Mouse (Mus musculus) heart, postnatal 36 days (tissue): Measurements from ENCODE around the gene Ptn. TPM values are rescaled to one million over a fixed set of nuclear protein-coding genes. Genes with fewer than 3 reads are reported as not detected.

Experiments
- DNase-seq, 2 experiments: peaks; one replicate each; pipeline ENCODE4 v3.0.0; 2021 to 2022
- intact Hi-C: fragments of 180-260 bp; cut with DNase I; formaldehyde crosslinking; loops from one replicate; pipeline ENCODE4 v1.15.1; 2025
- total RNA-seq, 2 experiments: library from RNA; stranded (reverse); gene quantifications; 2 replicates each; pipeline ENCODE4 v1.2.3; 2021

Gene Ptn
- total RNA-seq, 2 experiments from 2014 or later: 2.7 to 4.4 TPM

DNA sequence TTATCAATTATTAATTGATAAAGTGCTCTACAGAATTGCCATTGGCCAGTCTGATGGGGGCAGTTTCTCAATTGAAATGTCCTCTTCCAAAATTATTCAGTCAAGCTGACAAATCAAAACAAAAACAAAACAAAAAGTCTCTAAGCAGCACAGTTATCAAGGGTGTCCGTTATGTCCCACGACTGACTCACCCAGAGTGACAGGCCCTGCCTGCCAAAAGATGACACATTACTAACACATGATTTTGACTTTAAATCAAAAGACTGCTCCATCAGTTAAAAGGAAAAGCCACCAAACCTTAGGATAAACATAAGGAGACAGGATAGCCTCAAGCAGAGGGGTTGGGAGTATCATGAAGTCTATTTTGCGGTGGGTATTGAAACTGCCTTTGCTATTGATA is 6.6 kb upstream of the Ptn start:
- no peak for DNase-seq
- intact Hi-C loops: no loop called here

DNA sequence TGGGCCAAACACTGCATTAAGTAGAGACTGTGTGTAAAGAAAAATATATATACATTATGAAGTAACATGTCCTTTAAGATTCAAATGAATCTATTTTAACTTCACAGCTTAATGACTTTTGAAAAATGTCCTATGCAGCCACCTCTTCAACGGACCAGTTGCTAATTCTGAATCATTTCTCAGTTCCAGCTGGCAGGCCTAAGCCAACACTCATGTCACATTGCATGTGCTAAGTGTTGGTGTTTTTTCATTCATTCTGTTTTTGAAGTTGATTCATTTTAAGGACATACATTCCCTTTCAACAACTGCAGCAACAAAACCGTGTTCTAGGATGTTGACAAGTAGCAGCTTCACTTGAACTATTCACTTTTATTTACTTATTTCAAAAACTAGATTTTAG is 6.0 kb upstream of the Ptn start:
- no peak for DNase-seq
- intact Hi-C loops: no loop called here

DNA sequence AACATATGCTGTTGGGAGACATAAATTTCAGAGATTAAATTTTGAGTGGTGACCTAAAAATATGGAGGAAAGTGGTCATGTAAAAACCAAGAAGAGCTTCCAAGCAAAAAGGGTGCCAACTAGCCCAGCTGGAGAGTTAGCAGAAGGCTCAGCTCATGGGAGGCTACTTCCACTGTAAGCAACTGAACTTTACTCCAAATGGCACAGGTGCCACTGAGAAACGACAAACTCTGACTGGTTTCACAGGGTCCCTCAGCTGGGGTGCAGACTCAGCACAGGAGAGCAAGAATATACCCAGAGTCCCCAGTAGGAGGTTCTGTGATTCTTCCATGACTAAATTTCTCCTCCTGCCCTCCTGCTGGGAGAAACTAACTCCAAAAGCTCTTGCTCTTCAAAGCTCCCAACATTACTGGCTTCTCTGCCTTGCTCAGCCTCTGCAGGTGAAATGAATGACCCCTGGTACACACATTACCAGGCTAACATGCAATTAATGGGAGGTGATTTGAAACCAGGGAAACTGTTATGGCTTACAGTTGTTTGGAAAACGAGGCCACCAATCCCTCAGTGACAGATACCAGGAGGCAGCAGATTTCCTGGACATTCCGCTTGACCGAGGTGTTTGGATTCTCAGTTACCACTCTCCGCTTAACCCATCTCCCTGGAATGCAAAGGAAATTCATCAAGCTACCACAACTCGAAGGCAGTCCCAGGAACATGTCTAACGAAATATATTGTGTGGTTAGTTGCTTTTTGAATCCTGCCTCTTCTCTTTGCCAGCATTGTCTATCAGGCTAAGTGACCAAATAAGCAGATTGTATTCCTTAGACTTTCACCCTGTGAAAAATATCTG is 2.9 kb upstream of the Ptn start:
- intact Hi-C loops: no loop called here

GRCm38 (mm10) chr6:36810448-36810847 is 428 bp upstream of the Ptn start:
- no peak for DNase-seq
- intact Hi-C loops: no loop called here

More for the DNA sequence above, 2.9 kb upstream of the Ptn start:
- no peak for DNase-seq

- DNase-seq: no peak
- intact Hi-C loops: no loop called here
These were observed 701 bp downstream of the Ptn start for GRCm38 (mm10) chr6:36809311-36809726.

DNA sequence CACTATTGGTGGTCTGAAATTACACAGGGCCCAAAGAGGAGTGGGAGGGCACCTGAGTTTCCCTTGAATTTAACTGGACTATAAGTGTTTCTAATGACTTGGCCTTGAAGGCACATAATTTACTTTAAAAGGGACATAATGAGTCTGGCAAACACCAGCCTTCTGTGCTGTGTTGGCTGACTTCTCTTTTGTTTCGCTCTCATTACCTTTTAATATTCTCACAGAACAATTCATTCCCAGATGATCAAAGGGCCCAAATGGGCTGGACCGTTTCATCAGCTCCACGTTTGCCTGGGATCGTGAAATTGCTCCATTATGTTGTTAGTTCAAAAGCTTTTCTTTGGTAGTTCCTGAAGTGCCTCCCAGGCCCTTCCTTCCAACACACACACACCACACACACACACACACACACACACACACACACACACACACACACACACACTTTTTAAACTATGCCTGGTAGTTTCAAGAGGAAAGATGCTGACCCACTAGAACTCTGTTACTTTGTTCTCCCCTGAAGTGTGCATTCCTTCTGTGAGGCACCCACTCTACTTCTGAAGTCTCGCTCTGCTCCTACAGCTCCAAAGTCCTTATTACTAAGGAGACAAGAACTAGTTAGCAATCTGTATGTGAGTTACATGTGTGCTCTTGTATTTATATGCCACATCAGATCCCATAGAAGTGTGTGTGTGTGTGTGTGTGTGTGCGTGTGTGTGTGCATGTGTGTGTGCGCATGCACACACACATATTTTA is 1.5 kb downstream of the Ptn start:
- intact Hi-C loops: no loop called here
- no peak for DNase-seq

DNA sequence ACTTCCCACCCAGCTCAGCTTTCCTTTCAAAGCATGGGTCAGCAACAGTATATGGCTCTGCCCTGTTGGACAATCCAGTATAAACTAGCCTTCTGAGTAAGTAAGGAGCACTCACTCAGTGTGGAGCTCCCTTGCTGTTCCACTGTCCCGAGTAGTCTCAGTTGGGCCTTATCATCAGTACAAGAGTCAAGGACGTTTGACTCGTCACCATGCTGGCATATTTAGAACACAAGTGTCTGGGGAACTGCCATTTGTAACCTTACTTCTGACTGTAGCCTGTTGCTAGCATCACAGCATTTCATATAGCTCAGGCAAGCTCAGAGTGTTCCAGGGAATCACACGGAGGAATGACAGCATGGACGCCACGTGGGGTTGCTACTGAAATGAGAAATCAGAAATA is 3.1 kb downstream of the Ptn start:
- no peak for DNase-seq
- intact Hi-C loops: no loop called here

GRCm38 (mm10) chr6:36800309-36800946 is 9.6 kb downstream of the Ptn start:
- DNase-seq: no peak
- intact Hi-C loops: no loop called here

DNA sequence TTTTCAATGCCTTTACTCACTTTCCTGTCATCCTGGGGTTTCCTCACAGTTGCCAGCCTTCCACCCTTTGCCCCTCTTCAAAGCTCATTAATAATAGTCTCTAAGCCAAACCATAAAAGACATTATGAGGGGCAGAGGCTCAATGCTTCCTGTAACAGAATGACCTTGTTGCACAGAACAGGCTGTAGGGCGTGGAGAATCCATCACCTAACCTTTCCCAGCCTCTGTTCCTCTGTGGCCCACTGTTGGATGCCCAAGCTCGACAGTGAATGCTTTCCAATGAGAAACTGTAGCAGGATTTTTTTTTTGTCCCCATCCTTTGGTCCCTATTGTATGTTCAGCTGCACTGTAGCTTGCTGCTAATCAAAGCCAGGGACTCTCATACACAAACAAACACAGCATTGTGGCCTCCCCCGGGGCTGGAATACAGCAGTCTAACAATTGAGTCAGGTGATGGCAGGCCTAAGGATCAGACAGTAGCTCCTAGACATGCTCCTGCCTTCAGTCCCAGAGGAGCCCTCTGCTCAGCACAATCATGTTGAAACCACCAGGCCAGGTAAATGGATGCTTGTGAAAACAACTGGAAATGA is 12.9 kb downstream of the Ptn start:
- intact Hi-C loops: no loop called here
- no peak for DNase-seq

DNA sequence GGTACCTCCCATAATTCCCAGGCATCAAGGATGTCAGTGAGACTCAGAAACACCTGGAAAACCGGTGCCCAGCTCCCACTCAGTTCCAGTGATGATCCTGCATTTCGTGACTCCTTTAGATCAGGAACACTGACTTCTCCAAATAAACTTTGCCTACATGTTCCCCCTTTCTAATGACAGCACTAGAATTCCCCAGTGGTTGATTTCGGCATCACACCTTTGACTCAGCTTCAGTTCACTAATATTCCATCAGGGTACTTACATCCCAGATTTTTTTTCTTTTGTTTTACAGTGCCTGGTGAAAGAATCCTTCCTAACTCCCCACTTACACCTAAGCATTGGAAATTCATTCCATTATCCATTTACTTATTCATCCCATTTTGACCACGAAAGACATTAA is 15.5 kb downstream of the Ptn start:
- DNase-seq: no peak
- intact Hi-C loops: loop anchor here (5.0 kb wide), 1 partner anchor 97 kb away; no protein-coding TSS in a partner anchor

GRCm38 (mm10) chr6:36793775-36794174 is 16.2 kb downstream of the Ptn start:
- no peak for DNase-seq
- intact Hi-C loops: loop anchor here (5.0 kb wide), 1 partner anchor 96 kb away; no protein-coding TSS in a partner anchor

DNA sequence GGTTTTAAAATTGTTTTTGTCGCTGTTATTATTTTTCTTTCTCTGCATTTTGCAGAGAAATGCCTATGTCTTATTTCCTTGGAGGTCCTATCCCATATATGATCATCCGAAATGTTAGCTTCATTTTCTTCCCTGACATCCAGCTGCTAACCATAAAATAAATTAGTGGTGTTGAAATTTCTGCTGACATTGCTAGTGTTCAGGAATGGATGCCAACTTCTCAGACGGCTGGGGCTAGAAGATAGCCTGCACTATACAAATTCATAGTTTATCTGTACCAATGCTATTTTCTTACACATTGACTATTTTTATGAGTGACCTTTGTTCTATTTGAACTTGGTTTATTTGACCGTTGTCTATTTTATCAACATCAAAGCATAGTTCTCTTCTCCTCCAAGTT is 20.8 kb downstream of the Ptn start:
- intact Hi-C loops: no loop called here
- no peak for DNase-seq

- peak in 1 of 2 experiments; percentile 7 for DNase-seq
- intact Hi-C loops: no loop called here
These were observed 21.3 kb downstream of the Ptn start for GRCm38 (mm10) chr6:36788576-36789191.

- no peak for DNase-seq
- intact Hi-C loops: no loop called here
These were observed 25.3 kb downstream of the Ptn start for GRCm38 (mm10) chr6:36784682-36785208.

- intact Hi-C loops: no loop called here
- no peak for DNase-seq
These were observed 27.5 kb downstream of the Ptn start for GRCm38 (mm10) chr6:36782481-36782880.

DNA sequence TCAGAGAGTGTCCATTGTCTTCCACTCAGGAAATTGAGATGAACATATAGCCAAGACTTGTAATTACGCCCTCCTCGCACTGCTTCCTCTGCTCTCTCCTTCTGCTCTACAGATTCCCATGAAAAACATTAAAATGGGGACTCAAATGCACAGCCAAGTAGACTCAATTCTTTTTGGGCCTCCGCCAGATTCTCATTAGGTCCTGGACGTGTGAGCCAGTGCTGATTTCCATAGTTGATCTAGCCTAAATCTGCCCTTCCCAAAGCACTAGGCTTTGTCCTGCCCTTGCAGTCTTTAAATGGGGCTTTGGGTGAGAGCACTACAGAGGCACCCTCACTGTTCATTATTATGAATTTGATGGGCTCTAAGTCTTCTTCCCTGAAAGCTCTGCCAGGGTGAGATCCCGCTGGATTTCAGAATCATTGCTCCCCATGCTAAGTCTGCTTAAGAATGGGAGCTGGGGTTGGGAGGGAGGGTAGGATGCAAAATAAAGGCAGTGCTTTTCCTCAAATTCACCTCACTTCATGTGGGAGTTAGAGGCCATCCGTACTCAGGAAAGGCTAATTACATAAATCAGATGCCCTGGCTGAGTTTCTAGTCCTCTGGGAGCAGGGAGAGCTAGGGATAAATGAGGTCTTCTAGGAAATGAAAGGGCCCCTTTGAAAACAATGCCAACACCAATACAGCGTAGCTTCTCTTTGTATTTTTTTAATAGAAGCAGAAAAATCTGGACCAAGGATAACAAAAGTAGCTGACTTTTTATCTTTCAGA is 32.3 kb downstream of the Ptn start:
- intact Hi-C loops: no loop called here
- no peak for DNase-seq

GRCm38 (mm10) chr6:36777039-36777438 is 33.0 kb downstream of the Ptn start:
- intact Hi-C loops: no loop called here
- no peak for DNase-seq

DNA sequence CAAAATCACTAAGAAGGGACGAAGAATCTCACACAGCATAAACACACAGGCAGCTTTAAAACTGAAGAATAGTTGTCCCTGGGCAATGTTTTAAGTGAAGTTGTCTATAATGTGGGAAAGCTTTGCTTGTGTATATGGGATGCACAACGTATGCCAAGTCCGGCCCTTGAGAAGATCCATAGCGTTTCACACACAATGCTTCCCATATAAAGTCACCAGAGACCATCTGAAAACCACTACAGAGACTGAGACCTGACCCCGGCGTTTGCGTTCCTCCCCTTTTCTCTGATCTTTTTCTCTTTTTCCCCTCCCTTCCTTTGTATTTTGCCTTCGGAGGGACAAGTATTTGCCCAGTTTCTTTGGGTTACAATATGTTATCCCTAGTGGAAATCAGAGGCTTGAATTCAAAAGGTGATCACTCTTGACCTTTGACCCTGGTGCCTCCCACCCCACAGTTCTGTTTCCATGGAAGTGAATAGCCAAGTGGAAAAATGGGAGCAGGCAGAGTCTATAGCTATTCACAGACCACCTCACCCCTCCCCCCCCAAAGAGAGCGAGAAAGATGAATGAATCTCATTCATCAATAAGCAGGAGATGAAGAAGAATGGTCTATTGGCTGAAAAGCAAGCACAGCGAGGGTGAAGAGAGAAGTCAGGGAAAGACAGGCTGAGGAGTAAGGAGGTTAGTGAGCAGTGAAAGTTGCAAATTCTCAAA is 34.2 kb downstream of the Ptn start:
- no peak for DNase-seq
- intact Hi-C loops: no loop called here

GRCm38 (mm10) chr6:36772541-36772940 is 37.5 kb downstream of the Ptn start:
- intact Hi-C loops: no loop called here
- no peak for DNase-seq
